Mouse (Mus musculus) layer of hippocampus, postnatal 10 days (tissue): ENCODE results near the gene Gm17334. TPM values are rescaled to one million over a fixed set of nuclear protein-coding genes. Genes with fewer than 3 reads are reported as not detected.
A peak's percentile ranks its signal among the peaks of the same experiment; 100 is the strongest.
"Not testable (repeated sequence)": the region's sequence is repeated elsewhere in the genome, so short reads cannot be mapped to it uniquely, and the experiment has no call there.

Source experiments
- DNase-seq, 2 experiments: peaks; one replicate each; pipeline ENCODE4 v3.0.0; 2021; ENCODE audit warnings: low spot score in 2 of 2
- total RNA-seq, 2 experiments: library from RNA; stranded (reverse); gene quantifications; 2 replicates each; pipeline ENCODE4 v1.2.3; 2021

The Gm17334 gene
- total RNA-seq, 2 experiments from 2014 or later: not detected

- no peak for DNase-seq
Measured at GRCm38 (mm10) chr11:53772536-53772935, 451 bp downstream of the Gm17334 start.

DNA sequence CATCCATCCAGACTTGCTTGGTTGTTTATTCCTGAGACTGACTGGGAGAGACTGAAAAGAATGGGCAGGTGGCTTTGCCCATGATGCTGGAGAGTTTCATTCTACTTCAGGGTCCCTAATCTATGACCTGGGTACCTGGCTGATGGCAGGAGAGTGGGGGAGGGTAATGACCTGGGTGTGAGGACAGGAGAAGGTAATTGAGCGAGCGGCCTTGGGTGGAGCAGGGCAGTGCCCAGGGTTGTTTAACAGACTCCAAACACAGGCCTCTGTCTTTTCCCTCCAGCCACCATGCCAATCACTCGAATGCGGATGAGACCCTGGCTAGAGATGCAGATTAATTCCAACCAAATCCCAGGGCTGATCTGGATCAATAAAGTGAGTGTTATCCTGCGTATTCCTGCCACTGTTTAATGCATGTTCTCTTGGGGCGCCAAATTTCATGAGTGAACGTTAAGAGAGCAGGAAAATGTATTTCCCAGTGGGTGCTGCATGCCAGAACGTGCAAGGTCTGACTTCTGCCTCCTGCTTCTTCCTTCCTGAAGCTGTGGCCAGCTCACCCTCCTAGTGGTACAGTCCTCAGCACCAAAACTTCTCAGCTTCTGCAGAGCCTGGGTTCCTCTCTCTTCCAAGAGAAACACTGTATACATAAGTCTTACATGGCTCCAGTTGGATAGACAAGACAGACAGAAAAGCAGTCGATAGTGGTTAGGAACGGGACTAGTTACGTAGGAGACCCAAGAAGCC, 1.8 kb downstream of the Gm17334 start:
- no peak for DNase-seq

DNA sequence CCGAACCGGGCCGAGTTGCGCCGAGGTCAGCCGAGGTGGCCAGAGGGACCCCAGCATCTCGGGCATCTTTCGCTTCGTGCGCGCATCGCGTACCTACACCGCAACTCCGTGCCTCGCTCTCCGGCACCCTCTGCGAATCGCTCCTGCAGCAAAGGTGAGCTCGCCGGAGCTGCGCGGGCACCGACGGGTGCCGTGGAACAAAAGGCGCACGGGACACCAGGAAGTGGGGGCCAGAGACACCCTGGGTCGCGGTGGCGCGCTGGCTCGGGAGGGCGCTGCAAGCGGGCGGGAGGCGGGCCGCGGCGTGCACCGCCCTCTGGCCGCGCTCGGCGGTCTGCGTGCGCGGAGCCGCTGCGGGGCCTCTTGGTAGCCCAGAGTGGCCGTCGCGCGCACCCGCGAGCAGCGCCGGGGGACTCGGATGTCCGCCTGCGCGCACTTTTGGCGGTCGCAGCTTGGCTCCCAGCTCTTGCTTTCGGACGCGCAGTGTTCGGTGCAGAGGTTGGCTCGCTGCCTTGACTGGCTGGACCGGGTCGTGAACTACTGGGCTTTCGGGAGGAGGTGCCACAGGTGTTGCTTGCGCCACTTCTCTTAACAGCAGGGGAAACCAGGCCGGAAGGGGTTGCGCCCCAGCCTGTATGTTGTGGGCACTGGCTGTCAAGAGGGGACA, 2.7 kb downstream of the Gm17334 start:
- DNase-seq: peak; percentile 67 to 79

DNA sequence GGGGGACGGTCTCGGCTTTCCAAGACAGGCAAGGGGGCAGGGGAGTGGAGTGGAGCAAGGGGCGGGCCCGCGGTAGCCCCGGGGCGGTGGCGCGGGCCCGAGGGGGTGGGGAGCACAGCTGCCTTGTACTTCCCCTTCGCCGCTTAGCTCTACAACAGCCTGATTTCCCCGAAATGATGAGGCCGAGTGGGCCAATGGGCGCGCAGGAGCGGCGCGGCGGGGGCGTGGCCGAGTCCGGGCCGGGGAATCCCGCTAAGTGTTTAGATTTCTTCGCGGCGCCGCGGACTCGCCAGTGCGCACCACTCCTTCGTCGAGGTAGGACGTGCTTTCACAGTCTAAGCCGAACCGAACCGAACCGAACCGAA, 3.2 kb downstream of the Gm17334 start, which contains the start of gene Irf1:
Gene Irf1 (plus strand): TSS at position 255 of the 365 bp plus-strand sequence.
- DNase-seq: peak; percentile 80 to 87

DNA sequence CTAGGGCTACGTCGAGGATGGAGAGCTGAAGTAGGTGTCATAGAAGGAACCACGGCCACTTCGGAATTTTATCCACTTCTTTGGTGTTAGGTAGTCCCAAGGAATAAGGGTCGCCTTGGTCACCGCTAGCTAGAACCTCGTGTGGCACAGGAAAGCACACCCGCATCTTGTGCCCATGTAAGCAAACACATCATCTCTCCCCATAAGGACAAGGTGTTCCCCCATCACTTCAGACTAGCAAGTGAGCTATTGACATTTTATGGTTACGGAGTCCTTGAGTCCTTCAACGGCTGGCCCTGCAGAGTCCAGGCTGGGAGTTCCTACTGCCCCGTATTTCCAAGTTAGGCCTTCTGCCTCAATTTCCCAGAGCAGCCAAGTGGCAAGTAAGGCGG, 3.8 kb downstream of the Gm17334 start:
- no peak for DNase-seq

GRCm38 (mm10) chr11:53768422-53769184, 4.4 kb downstream of the Gm17334 start:
- DNase-seq: no peak

- no peak for DNase-seq
Measured at GRCm38 (mm10) chr11:53764581-53764980, 8.4 kb downstream of the Gm17334 start.

- DNase-seq: peak; percentile 82 to 83
Measured at GRCm38 (mm10) chr11:53763496-53764140, 9.4 kb downstream of the Gm17334 start.

GRCm38 (mm10) chr11:53762827-53763495, 10.0 kb downstream of the Gm17334 start:
- peak; percentile 50 to 62 for DNase-seq

- no peak for DNase-seq
Measured at GRCm38 (mm10) chr11:53762426-53762825, 10.6 kb downstream of the Gm17334 start.

- DNase-seq: peak; percentile 55 to 64
Measured at GRCm38 (mm10) chr11:53761822-53762221, 11.2 kb downstream of the Gm17334 start.

GRCm38 (mm10) chr11:53761284-53761683, 11.7 kb downstream of the Gm17334 start:
- DNase-seq: no peak

DNA sequence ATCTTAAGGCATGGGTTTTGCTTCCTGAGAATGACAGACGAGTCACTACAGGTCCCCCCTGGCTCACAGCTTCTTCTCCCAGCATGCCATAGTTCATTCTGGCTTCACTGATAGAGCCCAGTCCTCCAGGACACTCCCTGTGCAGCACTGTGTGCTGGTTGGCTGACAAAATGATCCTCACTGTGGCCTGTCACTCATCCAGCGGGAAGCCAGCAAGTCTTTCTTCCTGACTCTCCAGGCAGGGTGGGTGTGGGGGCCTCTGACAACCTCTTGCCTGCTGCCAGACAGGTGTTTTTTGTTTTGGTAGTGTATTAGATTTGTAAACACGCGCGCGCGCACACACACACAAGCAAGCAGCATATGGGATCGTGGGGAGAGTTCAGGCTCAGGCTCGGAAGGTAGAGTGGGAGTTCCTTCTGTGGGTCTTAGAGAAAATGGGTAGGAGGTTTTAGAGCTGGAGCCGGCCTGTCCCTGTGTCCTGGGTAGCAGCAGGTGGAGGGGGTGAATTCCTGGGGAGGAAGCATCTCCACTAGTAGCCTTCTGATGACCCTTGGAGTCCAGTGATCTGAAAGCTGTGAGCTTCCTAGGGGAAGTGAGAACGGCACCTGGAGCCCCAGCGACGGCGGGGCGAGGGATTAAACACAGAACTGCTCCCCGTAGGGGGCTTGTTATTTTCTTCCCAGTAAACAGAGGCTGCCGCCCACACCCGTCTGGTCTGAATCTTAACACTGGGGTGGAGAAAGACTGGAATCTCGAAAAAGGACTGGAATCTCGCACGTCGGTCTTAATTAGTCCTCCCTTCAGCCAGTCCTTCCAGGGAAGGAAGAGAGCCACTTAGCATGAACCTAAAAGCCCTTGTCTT, 13.2 kb downstream of the Gm17334 start:
- no peak for DNase-seq

GRCm38 (mm10) chr11:53758791-53759351, 14.1 kb downstream of the Gm17334 start:
- DNase-seq: no peak

DNA sequence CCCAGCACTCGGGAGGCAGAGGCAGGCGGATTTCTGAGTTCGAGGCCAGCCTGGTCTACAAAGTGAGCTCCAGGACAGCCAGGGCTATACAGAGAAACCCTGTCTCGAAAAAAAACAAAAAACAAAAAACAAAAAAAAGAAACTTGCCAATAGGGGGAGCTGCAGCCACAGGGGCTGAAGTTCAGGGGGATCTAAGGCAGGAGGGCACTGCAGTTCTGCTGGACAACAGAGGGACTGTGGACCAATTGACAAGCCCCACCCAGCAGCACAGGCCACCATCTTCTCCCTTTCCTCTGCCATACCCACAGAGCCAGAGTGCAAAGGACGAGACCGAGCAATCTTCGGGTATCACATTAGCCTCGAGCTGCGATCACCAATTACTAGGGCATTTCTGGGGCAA, 15.0 kb downstream of the Gm17334 start:
- DNase-seq: not testable (repeated sequence)

- DNase-seq: no peak
Measured at GRCm38 (mm10) chr11:53757612-53758011, 15.4 kb downstream of the Gm17334 start.

- DNase-seq: no peak
Measured at GRCm38 (mm10) chr11:53755011-53755595, 17.9 kb downstream of the Gm17334 start.

- DNase-seq: no peak
Measured at GRCm38 (mm10) chr11:53749716-53750352, 23.2 kb downstream of the Gm17334 start.

GRCm38 (mm10) chr11:53749306-53749705, 23.7 kb downstream of the Gm17334 start:
- DNase-seq: no peak
